Mouse (Mus musculus): ENCODE measurements around the gene Vmn1r181.
"Not testable (repeated sequence)": the region's sequence is repeated elsewhere in the genome, so short reads cannot be mapped to it uniquely, and the experiment has no call there.

Vmn1r181 gene

DNA sequence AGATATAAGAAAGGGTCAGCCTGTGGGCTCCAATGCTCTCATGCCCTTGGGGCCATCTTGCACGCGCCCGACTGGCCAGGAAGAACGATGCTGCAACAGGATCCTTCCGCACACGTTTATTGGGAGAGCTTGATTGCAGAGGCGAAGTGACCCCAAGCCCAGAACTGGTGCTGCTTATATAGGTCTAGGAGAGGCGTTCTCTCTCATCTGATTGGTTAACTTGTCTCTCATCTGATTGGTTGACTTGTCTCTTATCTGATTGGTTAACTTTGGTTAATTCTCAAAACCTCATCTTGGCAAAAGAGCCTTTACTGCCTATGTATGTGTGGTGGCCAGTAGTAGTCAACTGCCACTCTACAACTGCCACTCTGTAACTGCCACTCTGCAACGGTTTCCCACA, at the start of gene Vmn1r181:
Vmn1r181 (plus strand) TSS at position 301 of the 400 bp plus-strand sequence.
- DNase-seq (ENCODE audit: low spot score): not testable (repeated sequence)

DNA sequence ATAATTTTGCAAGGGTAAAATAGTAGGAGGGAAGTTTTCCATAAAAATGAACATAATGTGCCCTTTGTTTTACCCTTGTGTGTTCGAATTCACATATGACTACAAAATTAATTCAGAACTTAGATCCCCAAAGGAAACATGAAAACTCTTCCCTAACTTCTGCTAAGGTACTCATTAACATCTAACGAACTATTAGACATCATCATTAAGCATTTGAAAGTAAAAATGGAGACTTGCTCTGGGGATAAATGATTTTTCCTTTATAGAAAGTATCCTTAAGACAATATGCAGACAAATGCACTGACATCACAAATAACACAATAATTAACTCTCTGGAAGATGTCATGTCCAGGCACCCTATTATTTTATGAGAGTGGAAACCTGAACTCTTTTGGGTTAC, 47.7 kb upstream of the Vmn1r181 start, which contains the start of gene Vmn1r179:
Vmn1r179 (plus strand) TSS at position 301 of the 400 bp plus-strand sequence.
- DNase-seq (ENCODE audit: low spot score): no peak

DNA sequence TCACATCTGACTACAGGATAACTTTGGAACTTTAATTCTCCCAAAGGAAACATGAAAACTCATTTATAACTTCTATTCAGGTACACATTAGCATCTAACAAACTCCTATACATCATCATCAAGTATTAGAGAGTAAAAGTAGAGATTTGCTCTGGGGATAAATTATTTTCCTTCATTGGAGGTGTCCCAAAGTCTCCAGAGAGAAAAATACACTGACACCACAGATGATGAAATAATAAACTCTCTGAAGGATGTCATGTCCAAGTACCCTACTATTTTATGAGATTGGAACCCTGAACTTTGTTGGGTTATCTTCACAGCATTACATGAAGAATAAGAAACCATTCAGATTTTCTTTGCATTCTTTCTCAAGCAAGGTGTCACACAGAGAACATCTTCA, 24.1 kb upstream of the Vmn1r181 start, which contains the start of gene Vmn1r180:
Vmn1r180 (plus strand) TSS at position 301 of the 400 bp plus-strand sequence.
- no peak for DNase-seq (ENCODE audit: low spot score)

- peak; percentile 11 for DNase-seq (ENCODE audit: low spot score)
Observed at GRCm38 (mm10) chr7:23968044-23968443, 6.4 kb upstream of the Vmn1r181 start.

DNA sequence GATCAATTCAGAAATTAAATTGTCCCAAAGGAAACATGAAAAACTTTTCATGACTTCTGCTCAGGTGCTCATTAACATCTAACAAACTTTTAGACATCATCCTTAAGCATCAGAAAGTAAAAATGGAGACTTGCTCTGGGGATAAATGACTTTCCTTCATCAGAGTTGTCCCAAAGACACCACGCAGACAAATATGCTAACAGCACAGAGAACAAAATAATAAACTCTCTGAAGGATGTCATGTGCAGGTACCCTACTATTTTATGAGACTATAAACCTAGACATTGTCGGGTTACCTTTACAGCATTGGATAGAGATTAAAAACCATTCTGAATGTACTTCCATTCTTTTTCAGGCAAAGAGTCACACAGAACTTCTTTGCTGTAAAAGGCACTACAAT, 27.0 kb downstream of the Vmn1r181 start, which contains the start of gene V1rd19:
V1rd19 (plus strand) TSS at position 301 of the 400 bp plus-strand sequence.
- no peak for DNase-seq (ENCODE audit: low spot score)
